Comparison of ENCODE assay signal across 8 mouse cellular contexts in the genomic region with DNA sequence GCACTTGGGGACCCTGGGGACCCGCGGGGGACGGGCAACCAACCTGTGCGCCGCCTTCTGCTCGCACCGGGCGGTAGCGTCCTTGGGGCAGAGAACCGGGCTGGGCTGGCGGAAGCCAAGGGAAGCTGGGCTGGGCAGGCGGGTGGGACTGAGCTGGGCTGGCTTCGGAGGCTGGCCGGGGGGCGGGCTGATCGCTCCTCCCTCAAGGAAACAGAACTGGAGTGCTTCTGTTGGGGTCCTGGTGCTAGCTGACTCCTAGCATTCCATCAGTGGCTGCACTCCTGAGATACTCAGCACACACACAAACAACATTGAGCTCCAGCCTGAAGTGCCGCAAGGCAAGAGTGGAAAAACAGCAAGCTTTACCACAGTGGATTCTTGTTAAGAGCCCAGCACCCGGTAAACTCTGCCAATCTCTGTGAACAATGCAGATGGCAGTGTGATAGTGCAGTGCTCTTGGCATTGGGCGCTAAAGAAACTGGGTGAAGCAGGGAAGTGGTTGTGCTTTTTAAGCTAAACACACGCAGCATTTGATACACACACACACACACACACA. TPM values are rescaled to one million over a fixed set of nuclear protein-coding genes. Genes with fewer than 3 reads are reported as not detected.
DNase-seq lines count a peak whose midpoint lies in the region; ATAC-seq lines count a peak whose summit lies in the region.

TSS of gene Traf1 (minus strand) at position 292 of the 556 bp plus-strand sequence.

- no peaks in the 10 kb centered on the region for H3K27me3 ChIP-seq in heart, embryonic 14.5 days (ENCODE audit: control insufficient read depth, insufficient read depth, low read length)
- no peaks in the 10 kb centered on the region for H3K27me3 ChIP-seq in kidney, embryonic 16.5 days (ENCODE audit: insufficient read depth, low read length)

- peak within 1 kb of the TSS; percentile 65 for H3K9ac ChIP-seq in heart, embryonic 14.5 days (ENCODE audit: low read length)
- peak within 1 kb of the TSS; percentile 60 for H3K9ac ChIP-seq in kidney, embryonic 16.5 days (replicated peaks; ENCODE audit: low read length)

- H3K4me1 ChIP-seq in heart, embryonic 14.5 days (ENCODE audit: control insufficient read depth in 2 of 2, insufficient read depth in 2 of 2, low read length in 2 of 2) = peaks cover 0 to 10% of the 10 kb centered on the region in 2 experiments
- H3K4me1 ChIP-seq in kidney, embryonic 16.5 days (ENCODE audit: insufficient read depth, low read length) = peaks cover 23% of the 10 kb centered on the region

- H3K4me2 ChIP-seq in heart, embryonic 14.5 days (ENCODE audit: low read length) = peak within 1 kb of the TSS; percentile 68
- H3K4me2 ChIP-seq in kidney, embryonic 16.5 days (replicated peaks; ENCODE audit: low read depth, low read length) = peak within 1 kb of the TSS; percentile 58

- no peaks in the 10 kb centered on the region for H3K9me3 ChIP-seq in heart, embryonic 14.5 days (ENCODE audit: control insufficient read depth, low read length)
- no peaks in the 10 kb centered on the region for H3K9me3 ChIP-seq in kidney, embryonic 16.5 days (ENCODE audit: low read length)

- no peak within 1 kb of the TSS for H3K27ac ChIP-seq in heart, embryonic 14.5 days (replicated peaks in 1 of 2; ENCODE audit: control insufficient read depth in 1 of 2, insufficient read depth in 1 of 2, low read depth in 2 of 2, low read length in 2 of 2)
- peak within 1 kb of the TSS; percentile 83 for H3K27ac ChIP-seq in kidney, embryonic 16.5 days (ENCODE audit: low read length)

- H3K4me3 ChIP-seq in heart, embryonic 14.5 days (ENCODE audit: control insufficient read depth in 1 of 2, insufficient read depth in 1 of 2, low read depth in 1 of 2, low read length in 2 of 2) = peak within 1 kb of the TSS; percentile 17 to 28
- peak within 1 kb of the TSS; percentile 45 for H3K4me3 ChIP-seq in kidney, embryonic 16.5 days (ENCODE audit: low read length)

- WGBS in heart, embryonic 14.5 days = 12% methylated on average over 20 of the region's 20 CpGs
- WGBS in kidney, embryonic 16.5 days = 14% methylated on average over 20 of the region's 20 CpGs

- H3K36me3 ChIP-seq in heart, embryonic 14.5 days (ENCODE audit: control insufficient read depth, insufficient read depth, low read length) = no peaks in the 10 kb centered on the region
- H3K36me3 ChIP-seq in kidney, embryonic 16.5 days (ENCODE audit: insufficient read depth, low read length) = no peaks in the 10 kb centered on the region

- DNase-seq in adrenal gland, adult (ENCODE audit: inconsistent age in 2 of 2, low spot score in 1 of 2) = peak; percentile 60 to 81
- no peak for DNase-seq in adrenal gland, adult 8-10 months
- peak; percentile 74 for DNase-seq in lung, postnatal 14 days
- peak; percentile 78 to 81 for DNase-seq in spleen, postnatal 36 days (ENCODE audit: low spot score in 2 of 2)
- DNase-seq in right cerebral cortex, postnatal 25 days = no peak

- ATAC-seq in common myeloid progenitor, adult 5-6 weeks (replicated peaks; ENCODE audit: low read depth, poor library complexity, severe bottlenecking) = peak; percentile 42
- no peak for ATAC-seq in heart, embryonic 14.5 days (ENCODE audit: insufficient number of reproducible peaks, insufficient read depth, low FRiP score, low read depth)
- peak; percentile 79 for ATAC-seq in kidney, embryonic 16.5 days (ENCODE audit: low FRiP score, low TSS enrichment)

RNA-seq across cellular contexts. Expression of gene Traf1, which starts in this region (rescaled TPM):
- 1 to 10 TPM; 2.2 to 5.8 (median 3.3) TPM for total RNA-seq in adrenal gland, adult 8-10 months (2022)
- total RNA-seq in common myeloid progenitor, adult 5-6 weeks (2017) = 0.69 and 1.3 TPM in 2 replicates
- polyA plus RNA-seq in heart, embryonic 14.5 days (2014; fragmentation: Nextera tagmentation; extraction: Ambion mirVana) = 1.8 and 2.0 TPM in 2 replicates
- 30.3 and 33.2 TPM in 2 replicates for polyA plus RNA-seq in kidney, embryonic 16.5 days (2015; fragmentation: Nextera tagmentation; extraction: Ambion mirVana)

Comparison
In these comparisons a context has a peak if more than half of its experiments do, and no peak if none do; other contexts are left out.
1. RNA of gene Traf1 (polyA plus RNA-seq): 30.3 to 33.2 TPM in kidney, embryonic 16.5 days; 1.8 to 2.0 TPM in heart, embryonic 14.5 days; every median in the first group is over 10 times any median in the second.
2. DNase-seq: peak in adrenal gland, adult (2 of 2), lung, postnatal 14 days (single experiment) and spleen, postnatal 36 days (2 of 2); none in adrenal gland, adult 8-10 months (single experiment) and right cerebral cortex, postnatal 25 days (single experiment).